Mouse (Mus musculus): ENCODE data around the gene Nkx6-2. TPM values are rescaled to one million over a fixed set of nuclear protein-coding genes. Genes with fewer than 3 reads are reported as not detected.
A peak's percentile ranks its signal among the peaks of the same experiment; 100 is the strongest.

The Nkx6-2 gene
- 13.7 and 15.1 TPM in 2 replicates for polyA plus RNA-seq (2014; fragmentation: Nextera tagmentation; extraction: Ambion mirVana)

GRCm38 (mm10) chr7:139582595-139582994 lies at the start of gene Nkx6-2:
TSS of gene Nkx6-2 (minus strand) at chr7:139582797.
- WGBS: under 1% methylated on average over 56 of the region's 56 CpGs
- Histone ChIP-seq H3K9me3 (ENCODE audit: control insufficient read depth, low read length) (no peaks in the 10 kb centered on the region), H3K36me3 (replicated peaks; ENCODE audit: control insufficient read depth, insufficient read depth) (no peaks in the 10 kb centered on the region), H3K27ac (no peak within 1 kb of the TSS), H3K4me1 (replicated peaks; ENCODE audit: control insufficient read depth, insufficient read depth, low read length) (peaks cover 8% of the 10 kb centered on the region; the same call in 1 of the 2 replicates), H3K4me3 (replicated peaks; ENCODE audit: low read length) (peak within 1 kb of the TSS; percentile 27), H3K27me3 (ENCODE audit: control insufficient read depth, insufficient read depth, low read length) (peaks cover 98% of the 10 kb centered on the region), H3K9ac (peak within 1 kb of the TSS; percentile 1; the same call in 1 of the 2 replicates), H3K4me2 (replicated peaks) (peak within 1 kb of the TSS; percentile 44)
- ATAC-seq (ENCODE audit: low FRiP score): peak; percentile 43; the same call in 1 of the 2 replicates
- DNase-seq (ENCODE audit: low spot score): no peak

- Histone ChIP-seq H3K27ac (no peak overlapping the region), H3K27me3 (ENCODE audit: control insufficient read depth, insufficient read depth, low read length) (no peaks in the 10 kb centered on the region), H3K4me3 (replicated peaks; ENCODE audit: low read length) (no peak overlapping the region), H3K4me1 (replicated peaks; ENCODE audit: control insufficient read depth, insufficient read depth, low read length) (no peaks in the 10 kb centered on the region), H3K9ac (no peak overlapping the region), H3K4me2 (replicated peaks) (no peak overlapping the region), H3K36me3 (replicated peaks; ENCODE audit: control insufficient read depth, insufficient read depth) (no peaks in the 10 kb centered on the region), H3K9me3 (ENCODE audit: control insufficient read depth, low read length) (no peaks in the 10 kb centered on the region)
- DNase-seq (ENCODE audit: low spot score): no peak
- WGBS: 89% methylated on average over 9 of the region's 9 CpGs
- no peak for ATAC-seq (ENCODE audit: low FRiP score)
These were observed 42.6 kb upstream of the Nkx6-2 start for GRCm38 (mm10) chr7:139625156-139625555.

- Histone ChIP-seq H3K27ac (no peak overlapping the region), H3K36me3 (replicated peaks; ENCODE audit: control insufficient read depth, insufficient read depth) (no peaks in the 10 kb centered on the region), H3K9me3 (ENCODE audit: control insufficient read depth, low read length) (no peaks in the 10 kb centered on the region), H3K9ac (no peak overlapping the region), H3K27me3 (ENCODE audit: control insufficient read depth, insufficient read depth, low read length) (no peaks in the 10 kb centered on the region), H3K4me3 (replicated peaks; ENCODE audit: low read length) (no peak overlapping the region), H3K4me1 (replicated peaks; ENCODE audit: control insufficient read depth, insufficient read depth, low read length) (no peaks in the 10 kb centered on the region), H3K4me2 (replicated peaks) (no peak overlapping the region)
- ATAC-seq (ENCODE audit: low FRiP score) (no peak), DNase-seq (ENCODE audit: low spot score) (no peak)
- WGBS: 87% methylated on average over 13 of the region's 13 CpGs
These were observed 40.0 kb upstream of the Nkx6-2 start for GRCm38 (mm10) chr7:139622568-139622967.

GRCm38 (mm10) chr7:139615767-139616766 lies 33.5 kb upstream of the Nkx6-2 start:
- H3K27me3 ChIP-seq (ENCODE audit: control insufficient read depth, insufficient read depth, low read length): no peaks in the 10 kb centered on the region
- WGBS: 43% methylated on average over 12 of the region's 12 CpGs
- no peaks in the 10 kb centered on the region for H3K4me1 ChIP-seq (replicated peaks; ENCODE audit: control insufficient read depth, insufficient read depth, low read length)
- no peaks in the 10 kb centered on the region for H3K36me3 ChIP-seq (replicated peaks; ENCODE audit: control insufficient read depth, insufficient read depth)
- H3K27ac ChIP-seq: no peak overlapping the region
- H3K4me2 ChIP-seq (replicated peaks): no peak overlapping the region
- DNase-seq (ENCODE audit: low spot score) (peak; percentile 88), ATAC-seq (ENCODE audit: low FRiP score) (peak; percentile 82)
- no peaks in the 10 kb centered on the region for H3K9me3 ChIP-seq (ENCODE audit: control insufficient read depth, low read length)
- H3K4me3 ChIP-seq (replicated peaks; ENCODE audit: low read length): no peak overlapping the region
- no peak overlapping the region for H3K9ac ChIP-seq

GRCm38 (mm10) chr7:139610328-139610727 lies 27.7 kb upstream of the Nkx6-2 start:
- no peak overlapping the region for H3K4me2 ChIP-seq (replicated peaks)
- H3K4me1 ChIP-seq (replicated peaks; ENCODE audit: control insufficient read depth, insufficient read depth, low read length): no peaks in the 10 kb centered on the region
- no peaks in the 10 kb centered on the region for H3K36me3 ChIP-seq (replicated peaks; ENCODE audit: control insufficient read depth, insufficient read depth)
- H3K9me3 ChIP-seq (ENCODE audit: control insufficient read depth, low read length): no peaks in the 10 kb centered on the region
- 90% methylated on average over 2 of the region's 2 CpGs for WGBS
- H3K27me3 ChIP-seq (ENCODE audit: control insufficient read depth, insufficient read depth, low read length): no peaks in the 10 kb centered on the region
- no peak overlapping the region for H3K9ac ChIP-seq
- H3K4me3 ChIP-seq (replicated peaks; ENCODE audit: low read length): no peak overlapping the region
- ATAC-seq (ENCODE audit: low FRiP score) (no peak), DNase-seq (ENCODE audit: low spot score) (no peak)
- no peak overlapping the region for H3K27ac ChIP-seq

- Histone ChIP-seq H3K4me2 (replicated peaks) (no peak overlapping the region), H3K4me1 (replicated peaks; ENCODE audit: control insufficient read depth, insufficient read depth, low read length) (no peaks in the 10 kb centered on the region), H3K4me3 (replicated peaks; ENCODE audit: low read length) (no peak overlapping the region), H3K9me3 (ENCODE audit: control insufficient read depth, low read length) (no peaks in the 10 kb centered on the region), H3K9ac (no peak overlapping the region), H3K36me3 (replicated peaks; ENCODE audit: control insufficient read depth, insufficient read depth) (no peaks in the 10 kb centered on the region), H3K27me3 (ENCODE audit: control insufficient read depth, insufficient read depth, low read length) (peaks cover 20% of the 10 kb centered on the region), H3K27ac (no peak overlapping the region)
- DNase-seq (ENCODE audit: low spot score) (no peak), ATAC-seq (ENCODE audit: low FRiP score) (no peak)
- WGBS: 67% methylated on average over 6 of the region's 6 CpGs
These were observed 13.3 kb upstream of the Nkx6-2 start for GRCm38 (mm10) chr7:139595862-139596261.

- no peak overlapping the region for H3K9ac ChIP-seq
- 60% methylated on average over 6 of the region's 6 CpGs for WGBS
- peak; percentile 55 for ATAC-seq (ENCODE audit: low FRiP score)
These were observed 12.7 kb upstream of the Nkx6-2 start for GRCm38 (mm10) chr7:139595311-139595710.

GRCm38 (mm10) chr7:139591311-139591710 lies 8.7 kb upstream of the Nkx6-2 start:
- WGBS: 82% methylated on average over 5 of the region's 5 CpGs
- H3K27ac ChIP-seq: no peak overlapping the region
- H3K9ac ChIP-seq: no peak overlapping the region
- H3K36me3 ChIP-seq (replicated peaks; ENCODE audit: control insufficient read depth, insufficient read depth): no peaks in the 10 kb centered on the region
- DNase-seq (ENCODE audit: low spot score): no peak
- H3K27me3 ChIP-seq (ENCODE audit: control insufficient read depth, insufficient read depth, low read length): peaks cover 58% of the 10 kb centered on the region
- no peaks in the 10 kb centered on the region for H3K9me3 ChIP-seq (ENCODE audit: control insufficient read depth, low read length)
- H3K4me1 ChIP-seq (replicated peaks; ENCODE audit: control insufficient read depth, insufficient read depth, low read length): peaks cover 5% of the 10 kb centered on the region; the same call in 1 of the 2 replicates
- H3K4me3 ChIP-seq (replicated peaks; ENCODE audit: low read length): no peak overlapping the region
- ATAC-seq (ENCODE audit: low FRiP score): no peak
- no peak overlapping the region for H3K4me2 ChIP-seq (replicated peaks)

More at GRCm38 (mm10) chr7:139595311-139595710, 12.7 kb upstream of the Nkx6-2 start:
- no peaks in the 10 kb centered on the region for H3K9me3 ChIP-seq (ENCODE audit: control insufficient read depth, low read length)
- H3K27me3 ChIP-seq (ENCODE audit: control insufficient read depth, insufficient read depth, low read length): peaks cover 26% of the 10 kb centered on the region
- H3K27ac ChIP-seq: no peak overlapping the region
- H3K4me3 ChIP-seq (replicated peaks; ENCODE audit: low read length): no peak overlapping the region
- no peak for DNase-seq (ENCODE audit: low spot score)
- H3K4me2 ChIP-seq (replicated peaks): no peak overlapping the region
- no peaks in the 10 kb centered on the region for H3K36me3 ChIP-seq (replicated peaks; ENCODE audit: control insufficient read depth, insufficient read depth)
- H3K4me1 ChIP-seq (replicated peaks; ENCODE audit: control insufficient read depth, insufficient read depth, low read length): no peaks in the 10 kb centered on the region

- DNase-seq (ENCODE audit: low spot score) (peak; percentile 57), ATAC-seq (ENCODE audit: low FRiP score) (no peak; the same call in 1 of the 2 replicates)
- H3K4me1 ChIP-seq (replicated peaks; ENCODE audit: control insufficient read depth, insufficient read depth, low read length): peaks cover 5% of the 10 kb centered on the region; the same call in 1 of the 2 replicates
- H3K4me2 ChIP-seq (replicated peaks): no peak overlapping the region
- no peak overlapping the region for H3K27ac ChIP-seq
- no peak overlapping the region for H3K4me3 ChIP-seq (replicated peaks; ENCODE audit: low read length)
- H3K9me3 ChIP-seq (ENCODE audit: control insufficient read depth, low read length): no peaks in the 10 kb centered on the region
- H3K27me3 ChIP-seq (ENCODE audit: control insufficient read depth, insufficient read depth, low read length): peaks cover 68% of the 10 kb centered on the region
- no peaks in the 10 kb centered on the region for H3K36me3 ChIP-seq (replicated peaks; ENCODE audit: control insufficient read depth, insufficient read depth)
- whole genome bisulfite sequencing: 45% methylated on average over 3 of the region's 3 CpGs
- no peak overlapping the region for H3K9ac ChIP-seq
These were observed 7.7 kb upstream of the Nkx6-2 start for GRCm38 (mm10) chr7:139590302-139590701.
